Mouse (Mus musculus): ENCODE data around the gene Numa1. TPM values are rescaled to one million over a fixed set of nuclear protein-coding genes. Genes with fewer than 3 reads are reported as not detected.

The Numa1 gene
- total and polyA plus RNA-seq, 2 experiments from 2014 or later = 20.6 to 74.0 TPM

GRCm38 (mm10) chr7:101954163-101954562 lies 20.3 kb downstream of the Numa1 start:
- no peak overlapping the region for H3K4me3 ChIP-seq (ENCODE audit: low read depth, low read length)
- H3K27me3 ChIP-seq (ENCODE audit: insufficient read depth, low read length) = no peaks in the 10 kb centered on the region
- H3K9me3 ChIP-seq (ENCODE audit: low read length) = no peaks in the 10 kb centered on the region
- H3K27ac ChIP-seq (ENCODE audit: low read depth, low read length) = no peak overlapping the region
- no peak for TF ChIP-seq CTCF (IDR thresholded peaks at IDR 0.05)
- ATAC-seq (ENCODE audit: low FRiP score) (no peak), DNase-seq (ENCODE audit: low spot score) (no peak)
- H3K4me2 ChIP-seq (ENCODE audit: low read depth, low read length, poor library complexity, severe bottlenecking) = no peak overlapping the region
- H3K4me1 ChIP-seq (ENCODE audit: insufficient read depth, low read length) = no peaks in the 10 kb centered on the region
- no peak overlapping the region for H3K9ac ChIP-seq (replicated peaks; ENCODE audit: low read length, poor library complexity, severe bottlenecking)
- H3K36me3 ChIP-seq (ENCODE audit: insufficient read depth, low read length) = no peaks in the 10 kb centered on the region
- WGBS = 95% methylated on average over 2 of the region's 2 CpGs

GRCm38 (mm10) chr7:101955276-101955675 lies 21.4 kb downstream of the Numa1 start:
- H3K4me3 ChIP-seq (ENCODE audit: low read depth, low read length) = no peak overlapping the region
- no peak for TF ChIP-seq CTCF (IDR thresholded peaks at IDR 0.05)
- ATAC-seq (ENCODE audit: low FRiP score) = no peak

GRCm38 (mm10) chr7:101955862-101956261 lies 22.0 kb downstream of the Numa1 start:
- TF ChIP-seq CTCF (IDR thresholded peaks at IDR 0.05) = no peak
- ATAC-seq (ENCODE audit: low FRiP score) = no peak
- 56% methylated on average over 4 of the region's 4 CpGs for WGBS

More at GRCm38 (mm10) chr7:101955276-101955675, 21.4 kb downstream of the Numa1 start:
- Histone ChIP-seq H3K4me2 (ENCODE audit: low read depth, low read length, poor library complexity, severe bottlenecking) (no peak overlapping the region), H3K9ac (replicated peaks; ENCODE audit: low read length, poor library complexity, severe bottlenecking) (no peak overlapping the region), H3K27me3 (ENCODE audit: insufficient read depth, low read length) (no peaks in the 10 kb centered on the region), H3K4me1 (ENCODE audit: insufficient read depth, low read length) (no peaks in the 10 kb centered on the region), H3K36me3 (ENCODE audit: insufficient read depth, low read length) (no peaks in the 10 kb centered on the region), H3K27ac (ENCODE audit: low read depth, low read length) (no peak overlapping the region), H3K9me3 (ENCODE audit: low read length) (no peaks in the 10 kb centered on the region)
- DNase-seq (ENCODE audit: low spot score) = no peak
- 90% methylated on average over 2 of the region's 2 CpGs for WGBS

GRCm38 (mm10) chr7:101956481-101956880 lies 22.6 kb downstream of the Numa1 start:
- H3K4me3 ChIP-seq (ENCODE audit: low read depth, low read length) = no peak overlapping the region
- DNase-seq (ENCODE audit: low spot score) (no peak), ATAC-seq (ENCODE audit: low FRiP score) (no peak)
- H3K27me3 ChIP-seq (ENCODE audit: insufficient read depth, low read length) = no peaks in the 10 kb centered on the region
- TF ChIP-seq CTCF (IDR thresholded peaks at IDR 0.05) = no peak
- no peak overlapping the region for H3K27ac ChIP-seq (ENCODE audit: low read depth, low read length)
- H3K4me1 ChIP-seq (ENCODE audit: insufficient read depth, low read length) = no peaks in the 10 kb centered on the region
- H3K9ac ChIP-seq (replicated peaks; ENCODE audit: low read length, poor library complexity, severe bottlenecking) = no peak overlapping the region
- no peaks in the 10 kb centered on the region for H3K36me3 ChIP-seq (ENCODE audit: insufficient read depth, low read length)
- H3K9me3 ChIP-seq (ENCODE audit: low read length) = no peaks in the 10 kb centered on the region
- 89% methylated on average over 1 of the region's 1 CpGs for WGBS
- no peak overlapping the region for H3K4me2 ChIP-seq (ENCODE audit: low read depth, low read length, poor library complexity, severe bottlenecking)

More at GRCm38 (mm10) chr7:101955862-101956261, 22.0 kb downstream of the Numa1 start:
- Histone ChIP-seq H3K4me3 (ENCODE audit: low read depth, low read length) (no peak overlapping the region), H3K36me3 (ENCODE audit: insufficient read depth, low read length) (no peaks in the 10 kb centered on the region), H3K4me2 (ENCODE audit: low read depth, low read length, poor library complexity, severe bottlenecking) (no peak overlapping the region), H3K27me3 (ENCODE audit: insufficient read depth, low read length) (no peaks in the 10 kb centered on the region), H3K4me1 (ENCODE audit: insufficient read depth, low read length) (no peaks in the 10 kb centered on the region), H3K27ac (ENCODE audit: low read depth, low read length) (no peak overlapping the region), H3K9ac (replicated peaks; ENCODE audit: low read length, poor library complexity, severe bottlenecking) (no peak overlapping the region), H3K9me3 (ENCODE audit: low read length) (no peaks in the 10 kb centered on the region)
- DNase-seq (ENCODE audit: low spot score) = no peak

- Histone ChIP-seq H3K9ac (replicated peaks; ENCODE audit: low read length, poor library complexity, severe bottlenecking) (no peak overlapping the region), H3K36me3 (ENCODE audit: insufficient read depth, low read length) (no peaks in the 10 kb centered on the region), H3K27ac (ENCODE audit: low read depth, low read length) (no peak overlapping the region), H3K9me3 (ENCODE audit: low read length) (no peaks in the 10 kb centered on the region), H3K4me1 (ENCODE audit: insufficient read depth, low read length) (no peaks in the 10 kb centered on the region), H3K4me2 (ENCODE audit: low read depth, low read length, poor library complexity, severe bottlenecking) (no peak overlapping the region), H3K27me3 (ENCODE audit: insufficient read depth, low read length) (no peaks in the 10 kb centered on the region), H3K4me3 (ENCODE audit: low read depth, low read length) (no peak overlapping the region)
- WGBS = over 99% methylated on average over 5 of the region's 5 CpGs
- ATAC-seq (ENCODE audit: low FRiP score) (no peak), DNase-seq (ENCODE audit: low spot score) (no peak)
- no peak for TF ChIP-seq CTCF (IDR thresholded peaks at IDR 0.05)
Measured at GRCm38 (mm10) chr7:101956911-101957310, 23.0 kb downstream of the Numa1 start.

GRCm38 (mm10) chr7:101962829-101963228 lies 28.9 kb downstream of the Numa1 start:
- no peaks in the 10 kb centered on the region for H3K4me1 ChIP-seq (ENCODE audit: insufficient read depth, low read length)
- no peak overlapping the region for H3K9ac ChIP-seq (replicated peaks; ENCODE audit: low read length, poor library complexity, severe bottlenecking)
- DNase-seq (ENCODE audit: low spot score) (no peak), ATAC-seq (ENCODE audit: low FRiP score) (no peak)
- H3K4me3 ChIP-seq (ENCODE audit: low read depth, low read length) = no peak overlapping the region
- no peaks in the 10 kb centered on the region for H3K27me3 ChIP-seq (ENCODE audit: insufficient read depth, low read length)
- H3K9me3 ChIP-seq (ENCODE audit: low read length) = no peaks in the 10 kb centered on the region
- H3K4me2 ChIP-seq (ENCODE audit: low read depth, low read length, poor library complexity, severe bottlenecking) = no peak overlapping the region
- no peaks in the 10 kb centered on the region for H3K36me3 ChIP-seq (ENCODE audit: insufficient read depth, low read length)
- no peak for TF ChIP-seq CTCF (IDR thresholded peaks at IDR 0.05)
- no peak overlapping the region for H3K27ac ChIP-seq (ENCODE audit: low read depth, low read length)
- 95% methylated on average over 2 of the region's 2 CpGs for WGBS
